Mouse (Mus musculus): ENCODE measurements around the gene Ntsr2.
"Not testable (repeated sequence)": the region's sequence is repeated elsewhere in the genome, so short reads cannot be mapped to it uniquely, and the experiment has no call there.

Ntsr2 gene

DNA sequence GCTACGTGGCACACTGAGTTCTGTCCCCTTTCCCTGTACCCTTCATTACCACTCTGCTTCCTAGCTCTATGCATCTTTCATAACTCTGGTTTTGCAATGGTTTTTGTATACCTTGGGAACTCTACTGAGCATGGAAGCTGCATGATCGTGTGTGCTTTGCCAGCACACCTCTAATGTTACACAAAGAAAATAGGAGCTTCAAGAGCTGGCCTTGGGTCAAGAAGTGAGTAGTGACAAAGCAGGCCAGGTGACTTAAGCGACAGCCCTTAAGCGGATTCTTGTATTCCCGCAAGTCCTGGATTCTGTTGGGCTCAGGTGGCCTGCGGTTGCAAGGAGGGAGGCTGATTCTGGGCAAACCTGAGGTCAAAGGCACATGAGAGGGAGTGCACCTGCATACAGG, 4.9 kb upstream of the Ntsr2 start:
- no peak for DNase-seq (ENCODE audit: extremely low read depth, low read depth)

DNA sequence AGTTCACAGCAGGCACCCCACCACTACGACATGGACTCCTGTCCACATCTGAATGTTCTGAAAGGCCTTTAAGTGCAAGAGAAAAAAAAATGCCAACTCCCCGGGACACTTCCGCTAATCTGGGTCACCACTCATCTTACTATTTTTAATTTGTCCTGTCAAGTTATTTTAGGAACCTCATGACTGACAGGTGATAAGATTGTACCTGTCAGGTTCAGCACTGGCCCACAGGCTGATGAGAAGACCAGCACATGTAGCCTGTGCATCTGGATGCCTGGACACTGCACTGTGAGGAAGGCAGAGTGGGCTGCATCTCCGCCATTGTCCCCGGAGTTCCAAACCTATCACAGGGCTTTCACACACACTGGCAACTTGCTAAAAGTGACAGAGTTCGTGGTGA, 3.4 kb upstream of the Ntsr2 start:
- no peak for DNase-seq (ENCODE audit: extremely low read depth, low read depth)

DNA sequence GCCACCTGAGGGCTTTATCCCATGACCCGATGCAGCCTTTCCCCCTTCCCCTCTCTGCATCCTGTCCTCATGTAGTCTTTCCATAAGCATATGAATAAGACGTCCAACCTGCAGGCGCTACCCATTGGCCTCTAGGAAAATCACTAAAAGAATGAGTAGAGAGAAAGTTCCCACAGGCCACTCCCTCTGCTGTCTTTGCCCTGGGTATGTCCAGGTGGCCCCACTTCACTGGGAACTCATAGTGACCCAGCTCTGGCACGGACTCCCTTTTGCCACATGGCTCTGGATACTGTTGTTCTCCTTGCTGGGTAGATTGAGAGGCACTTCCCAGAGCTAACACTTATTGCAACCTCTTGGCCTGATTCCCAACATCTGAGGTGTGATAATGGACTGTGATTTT, 2.4 kb downstream of the Ntsr2 start:
- DNase-seq (ENCODE audit: extremely low read depth, low read depth), result no peak

DNA sequence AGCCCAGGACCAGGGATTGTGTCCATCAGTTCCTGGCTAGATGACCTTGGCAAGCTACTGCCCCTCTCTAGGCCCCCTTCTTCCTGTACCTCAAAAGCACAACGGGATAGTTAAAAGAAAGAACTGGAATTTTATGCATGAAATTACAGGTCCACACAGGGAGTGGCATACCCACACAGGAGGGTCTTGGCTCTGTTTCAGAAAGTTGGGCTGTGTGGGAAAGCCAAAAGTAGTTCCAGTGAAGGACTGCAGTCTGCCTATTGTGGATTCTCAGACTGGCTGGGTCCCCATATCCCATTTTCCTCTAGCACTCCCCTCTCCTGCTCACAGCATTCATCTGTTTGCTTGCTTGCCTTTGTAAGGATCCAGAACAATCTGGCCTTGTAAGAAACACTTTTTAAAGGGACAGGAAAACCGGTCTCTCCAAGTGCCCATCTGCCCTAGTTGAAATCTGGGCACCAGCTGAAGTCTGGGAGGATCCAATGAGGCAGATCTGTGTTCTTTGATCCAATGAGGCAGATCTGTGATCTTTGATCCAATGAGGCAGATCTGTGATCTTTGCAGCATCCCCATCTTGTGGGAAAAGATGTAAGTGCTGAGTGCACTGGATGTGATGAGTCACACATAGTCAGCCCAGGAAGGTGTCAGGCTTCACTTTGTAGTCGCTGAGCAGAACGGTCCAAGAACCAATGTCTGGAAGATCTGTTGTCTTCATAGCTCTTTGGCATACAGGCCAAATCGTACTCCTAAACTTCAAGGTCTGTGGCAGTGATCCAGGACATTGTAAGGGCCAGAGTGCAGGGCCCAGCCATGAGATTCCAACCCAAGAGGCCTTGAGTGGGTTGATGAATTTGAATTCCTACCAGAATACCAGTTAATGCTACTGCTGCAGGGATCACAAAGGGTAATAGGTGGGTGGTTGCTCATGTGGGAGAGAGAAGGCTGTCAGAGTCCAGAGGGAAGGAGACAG, 4.0 kb downstream of the Ntsr2 start:
- DNase-seq (ENCODE audit: extremely low read depth, low read depth), result no peak

DNA sequence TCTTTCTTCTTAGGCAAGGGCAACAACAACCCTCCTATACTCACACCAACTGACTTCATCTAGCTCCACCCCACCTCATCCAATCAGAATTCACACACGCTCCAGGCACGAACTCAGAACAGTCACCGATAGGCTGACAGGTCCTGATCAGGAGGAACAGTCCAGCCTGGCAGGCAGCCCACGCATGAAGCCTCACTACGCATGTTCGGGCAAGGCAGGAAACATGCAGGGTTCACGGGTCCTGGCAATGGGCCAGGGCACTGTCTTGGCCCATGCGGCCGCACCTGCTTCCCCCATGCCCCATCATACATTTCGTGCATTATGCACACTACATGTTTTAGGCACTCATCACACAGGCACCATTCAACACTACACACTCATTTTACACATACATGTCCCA, 8.3 kb downstream of the Ntsr2 start:
- DNase-seq (ENCODE audit: extremely low read depth, low read depth), result no peak

DNA sequence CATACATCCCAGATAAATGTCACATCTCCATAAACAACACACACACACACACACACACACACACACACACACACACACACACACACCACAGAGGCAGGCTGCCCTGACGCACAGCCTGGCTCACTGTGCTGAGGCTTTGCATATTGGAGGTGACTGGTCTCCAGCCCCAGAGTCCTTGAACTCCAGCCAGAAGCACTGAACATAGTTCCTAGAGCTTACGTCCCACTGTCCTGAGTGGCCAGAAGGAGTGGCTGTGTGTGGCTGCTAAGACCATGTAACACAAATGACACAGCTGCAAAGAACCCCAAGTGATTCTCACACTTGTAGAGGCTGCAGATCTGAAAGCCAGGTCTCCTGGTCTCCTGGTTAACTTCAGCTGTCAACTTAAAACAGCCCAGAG, 8.8 kb downstream of the Ntsr2 start:
- no peak for DNase-seq (ENCODE audit: extremely low read depth, low read depth)

DNA sequence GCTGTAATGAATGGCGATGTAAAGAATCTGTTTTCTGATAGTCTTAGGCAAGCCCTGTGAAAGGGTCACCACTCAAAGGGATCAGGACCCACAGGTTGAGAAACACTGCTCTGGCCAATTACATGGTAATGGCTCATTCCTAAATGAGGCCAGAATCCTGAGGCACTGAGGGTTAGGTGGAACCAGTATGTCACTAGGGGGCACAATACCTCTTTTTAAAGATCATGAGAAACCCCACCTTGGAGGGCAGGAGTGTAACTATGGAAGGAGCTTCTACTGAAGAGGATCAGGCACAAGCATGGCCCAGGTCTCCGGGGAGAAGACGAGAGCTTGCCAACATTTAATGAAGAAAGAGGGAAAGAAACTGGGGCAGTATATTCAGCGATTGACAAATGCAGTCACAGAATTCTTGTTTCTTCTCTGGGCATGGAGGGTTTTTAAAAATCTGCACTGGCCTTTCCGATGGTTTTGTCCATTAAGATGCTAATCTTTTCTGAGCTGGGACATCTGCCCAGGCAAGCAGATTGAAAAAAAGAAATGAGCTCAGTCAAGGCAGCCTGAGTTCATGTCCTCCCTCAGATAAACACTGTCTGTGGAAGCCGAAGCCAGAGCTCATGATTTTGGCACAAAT, 9.9 kb downstream of the Ntsr2 start:
- no peak for DNase-seq (ENCODE audit: extremely low read depth, low read depth)

DNA sequence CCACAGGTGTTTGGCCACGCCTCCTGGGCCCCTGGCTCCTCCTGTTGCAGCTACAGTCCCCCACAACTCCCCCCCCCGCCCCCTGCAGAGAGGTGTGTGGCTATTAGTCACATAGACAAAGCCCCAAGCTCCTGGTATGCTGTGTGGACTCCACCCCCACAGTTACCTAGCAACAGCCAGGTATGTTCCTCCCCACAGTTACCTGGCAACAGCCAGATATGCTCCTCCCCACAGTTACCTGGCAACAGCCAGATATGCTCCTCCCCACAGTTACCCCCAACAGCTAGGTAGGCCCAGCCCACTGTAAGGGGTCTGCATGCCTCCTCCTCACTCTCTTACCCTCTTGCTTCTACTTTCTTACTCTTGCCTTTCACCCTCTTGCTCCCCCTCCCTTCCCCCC, 11.8 kb downstream of the Ntsr2 start:
- DNase-seq (ENCODE audit: extremely low read depth, low read depth), result no peak

DNA sequence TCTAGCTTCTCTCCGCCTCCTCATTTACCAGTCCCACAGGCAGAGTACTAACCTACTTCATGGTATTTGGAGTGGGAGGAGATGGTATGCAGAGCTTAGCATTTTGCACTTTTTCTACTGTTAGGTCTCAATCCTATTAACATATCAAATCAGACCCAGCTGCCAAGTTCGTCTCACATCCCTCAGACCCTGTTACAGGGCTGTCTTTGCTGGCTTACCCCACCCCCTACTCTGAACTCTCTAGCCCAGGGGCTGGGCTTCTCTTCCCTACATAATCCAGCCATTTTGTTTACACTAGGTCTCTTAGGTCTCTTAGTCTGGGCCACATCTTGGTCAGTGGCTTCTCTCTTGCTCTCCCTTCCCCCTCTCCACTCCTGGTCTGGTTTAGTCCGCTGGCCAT, 16.0 kb downstream of the Ntsr2 start:
- no peak for DNase-seq (ENCODE audit: extremely low read depth, low read depth)

DNA sequence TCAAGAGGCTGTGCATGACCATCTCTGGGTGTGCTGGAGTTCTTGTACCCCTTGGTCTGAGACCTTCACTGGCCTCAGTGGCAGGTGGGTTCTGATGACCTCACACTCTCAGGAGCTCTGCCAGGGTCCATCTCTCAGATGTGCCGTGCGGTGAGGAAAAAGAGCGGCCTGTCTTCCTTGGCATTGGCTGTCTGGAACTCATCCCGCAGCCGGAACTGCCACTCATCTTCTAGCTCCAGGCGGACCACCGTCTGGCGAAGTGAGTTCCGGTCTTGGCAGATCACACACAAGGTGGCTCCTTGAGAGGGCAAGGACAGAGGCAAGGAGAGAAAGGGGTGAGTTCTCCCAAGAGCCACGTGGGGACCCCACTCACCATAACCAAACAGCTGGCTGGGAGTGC, 19.1 kb downstream of the Ntsr2 start:
- no peak for DNase-seq (ENCODE audit: extremely low read depth, low read depth)

DNA sequence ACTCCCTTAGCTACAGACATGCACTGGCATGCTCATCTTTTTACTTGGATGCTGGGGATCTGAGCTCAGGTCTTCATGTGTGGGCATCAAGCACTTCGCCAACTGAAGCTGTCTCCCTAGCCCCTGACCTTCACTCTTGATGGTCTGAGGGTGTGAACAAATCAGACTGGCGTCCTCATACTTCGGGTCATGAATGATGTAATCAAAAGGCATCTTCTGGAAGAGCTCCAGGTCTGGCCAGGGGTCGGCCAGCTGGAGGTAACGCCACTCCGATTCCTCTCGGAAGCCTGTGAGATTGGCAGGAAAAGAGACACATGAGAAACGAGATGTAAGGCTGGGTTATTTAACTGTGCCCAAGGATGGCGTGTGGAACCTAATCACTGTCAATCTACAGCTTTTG, 37.4 kb downstream of the Ntsr2 start:
- no peak for DNase-seq (ENCODE audit: extremely low read depth, low read depth)

DNA sequence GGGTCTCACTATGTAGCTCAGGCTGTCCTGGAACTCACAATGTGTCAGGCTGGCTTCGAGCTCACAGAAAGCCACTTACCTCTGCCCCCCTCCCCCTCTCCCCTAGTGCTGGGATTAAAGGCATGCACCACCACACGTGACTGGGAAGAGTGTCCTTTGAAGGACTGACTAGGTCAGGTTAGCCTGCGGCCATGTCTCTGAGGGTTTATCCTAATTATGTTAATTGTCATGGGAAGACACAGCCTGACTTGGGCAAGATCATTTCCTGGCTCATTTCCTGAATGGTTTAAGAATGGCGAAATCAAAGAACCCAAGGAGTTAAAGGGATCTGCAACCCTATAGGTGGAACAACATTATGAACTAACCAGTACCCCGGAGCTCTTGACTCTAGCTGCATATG, 41.6 kb downstream of the Ntsr2 start:
- DNase-seq (ENCODE audit: extremely low read depth, low read depth), result no peak

DNA sequence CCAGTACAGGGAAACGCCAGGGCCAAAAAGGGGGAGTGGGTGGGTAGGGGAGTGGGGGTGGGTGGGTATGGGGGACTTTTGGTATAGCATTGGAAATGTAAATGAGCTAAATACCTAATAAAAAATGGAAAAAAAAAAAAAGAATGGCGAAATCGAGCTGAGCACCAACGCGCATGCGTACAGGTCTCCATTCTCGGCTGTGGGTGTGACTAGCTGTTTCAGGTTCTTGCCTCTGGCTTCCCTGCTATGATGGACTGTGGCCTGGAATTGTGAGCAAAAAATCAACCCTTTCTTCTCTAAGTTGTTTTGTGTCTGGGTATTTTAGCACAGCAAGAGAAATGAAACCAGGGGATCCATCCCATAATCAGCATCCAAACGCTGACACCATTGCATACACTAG, 42.1 kb downstream of the Ntsr2 start:
- DNase-seq (ENCODE audit: extremely low read depth, low read depth), result not testable (repeated sequence)

DNA sequence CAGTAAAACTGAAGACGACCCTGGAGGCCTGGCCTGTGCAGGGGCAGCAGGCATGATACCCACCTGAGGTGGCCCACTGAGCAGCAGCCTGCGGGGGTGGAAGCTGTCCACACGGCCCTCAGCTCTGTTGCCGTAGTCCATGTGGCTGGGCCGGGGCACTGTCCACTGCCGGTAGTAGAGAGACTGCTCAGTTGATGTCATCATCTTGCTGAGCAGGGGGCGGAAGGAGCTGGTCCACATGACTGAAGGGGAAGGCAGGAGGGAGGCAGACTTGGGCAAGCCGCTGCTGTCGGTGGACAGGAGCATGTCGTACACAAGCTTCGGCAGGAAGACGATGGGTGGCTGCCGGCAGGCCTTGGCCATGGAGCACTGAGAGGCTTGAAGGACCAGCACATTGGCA, 43.0 kb downstream of the Ntsr2 start:
- no peak for DNase-seq (ENCODE audit: extremely low read depth, low read depth)

DNA sequence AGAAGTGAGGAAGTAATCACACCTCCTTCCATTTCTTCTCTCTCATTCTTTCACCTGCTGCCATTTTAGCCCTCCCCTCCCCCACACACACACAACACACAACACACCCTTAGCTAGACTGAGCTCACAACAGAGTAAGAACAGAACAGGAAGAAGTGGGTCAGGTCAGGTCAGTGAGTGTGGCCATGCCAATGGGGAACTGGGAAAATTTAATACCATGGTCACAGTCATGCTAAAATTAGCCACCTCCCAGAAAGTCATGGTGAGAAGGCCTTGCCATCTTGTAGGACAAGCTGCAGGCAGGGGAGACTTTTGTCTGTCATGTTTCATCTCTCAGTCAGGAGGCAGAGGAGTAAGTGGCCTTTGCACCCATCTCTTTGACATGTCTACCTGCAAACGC, 45.5 kb downstream of the Ntsr2 start:
- DNase-seq (ENCODE audit: extremely low read depth, low read depth), result no peak

Measured in MEL-GATA-1-ER (cell line).